Mouse (Mus musculus): Measurements from ENCODE around the gene Cda. TPM values are rescaled to one million over a fixed set of nuclear protein-coding genes. Genes with fewer than 3 reads are reported as not detected.

Gene Cda
- 3.5 and 6.0 TPM in 2 replicates for polyA plus RNA-seq (2015; fragmentation: Nextera tagmentation; extraction: Ambion mirVana)

DNA sequence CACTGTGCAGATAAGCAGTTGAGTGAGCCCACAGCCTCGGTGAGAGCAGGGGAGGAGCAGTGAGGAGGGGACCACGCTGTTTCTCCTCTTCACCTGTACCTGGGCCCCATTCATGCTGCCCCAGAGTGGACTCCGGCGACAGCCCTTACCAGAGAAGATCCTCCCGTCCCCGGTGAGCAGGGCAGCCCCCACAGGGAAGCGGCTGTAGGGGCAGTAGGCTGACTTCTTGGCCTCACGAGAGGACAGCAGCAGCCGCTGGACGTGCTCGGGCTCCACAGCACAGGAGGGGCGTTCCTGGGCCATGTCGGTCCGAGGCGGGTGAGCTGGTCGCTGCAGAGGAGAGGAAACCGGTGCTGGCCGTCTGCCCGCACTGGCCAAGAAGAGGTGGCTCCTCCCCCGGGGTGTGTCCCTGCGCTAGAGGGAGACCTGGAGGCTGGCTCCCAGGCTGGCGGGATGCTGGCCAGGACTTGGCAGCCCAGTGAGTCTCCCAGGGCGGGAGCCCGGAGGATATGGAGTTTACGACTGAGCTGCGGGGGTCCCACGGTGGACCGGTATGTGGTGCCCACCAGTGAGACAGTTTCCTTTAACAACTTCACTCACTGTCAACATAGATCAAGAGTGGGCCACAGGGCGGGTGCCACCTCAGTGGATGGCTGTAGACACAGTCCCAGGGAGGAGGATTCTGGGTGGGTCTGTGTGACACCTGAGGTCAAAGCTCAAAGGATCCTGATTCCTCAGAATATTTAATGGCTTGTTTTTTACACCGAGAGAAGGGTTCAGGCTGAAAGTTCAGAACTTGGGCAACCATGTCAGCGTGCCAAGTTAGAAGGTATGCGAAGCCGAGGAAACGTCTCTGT, at the start of gene Cda:
TSS of gene Cda (minus strand) at position 352 of the 857 bp plus-strand sequence.

DNA sequence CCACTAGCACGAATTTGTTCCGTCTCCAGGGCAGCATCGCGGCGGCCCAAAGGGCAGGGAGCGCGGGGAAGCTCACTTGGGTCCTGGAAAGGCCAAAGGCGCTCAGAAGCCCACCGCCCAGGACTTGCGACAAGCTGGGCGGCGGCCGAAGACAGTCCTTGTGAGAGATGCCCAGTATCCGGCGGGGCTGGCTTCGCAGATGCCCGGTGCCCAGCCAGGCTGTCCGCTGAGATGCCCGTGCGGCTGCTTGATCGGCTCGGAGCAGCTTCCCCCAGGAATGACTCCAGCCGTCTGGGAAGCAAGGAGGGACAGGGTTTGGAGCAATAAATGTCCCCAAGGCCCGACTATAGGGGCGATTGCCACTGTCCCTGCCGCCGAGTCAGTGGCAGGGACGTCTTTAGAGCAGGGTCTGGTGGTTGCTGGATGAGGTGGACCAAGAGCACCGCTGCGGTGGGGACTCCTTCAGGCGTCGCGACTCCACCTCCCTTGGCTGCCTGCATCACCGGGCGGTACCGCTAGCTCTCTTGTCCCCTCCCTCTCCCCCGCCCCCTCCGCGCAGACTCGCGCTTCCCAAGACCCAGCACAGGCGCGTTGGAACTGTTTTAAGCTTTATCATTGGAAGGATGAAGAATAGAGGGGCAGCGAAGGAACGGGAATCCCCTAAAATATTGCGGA, 28.3 kb upstream of the Cda start, which contains the start of gene Fam43b:
TSS of gene Fam43b (minus strand) at position 558 of the 675 bp plus-strand sequence.

GRCm38 (mm10) chr4:138326077-138326695, 41.6 kb downstream of the Cda start, which contains the start of gene Pink1:
Gene Pink1 (minus strand): TSS chr4:138326307.

GRCm38 (mm10) chr4:138304340-138305104, 63.3 kb downstream of the Cda start, which contains the start of gene Ddost:
Gene Ddost (plus strand): TSS chr4:138304730.

Small RNAs within 50 kb of the gene (microRNA-seq; reads per million reads assigned to microRNA genes)
- not detected for gene Gm27646
- 0.93 reads per million for gene Mir7019

Other genes starting within 250 kb of the Cda start
- gene Hp1bp3, start 151.7 kb downstream of the Cda start, polyA plus RNA-seq (2015; fragmentation: Nextera tagmentation; extraction: Ambion mirVana) = 77.3 and 86.4 TPM in 2 replicates
- gene Sh2d5, start 117.6 kb downstream of the Cda start, polyA plus RNA-seq (2015; fragmentation: Nextera tagmentation; extraction: Ambion mirVana) = 0.05 and 0.37 TPM in 2 replicates
- gene Kif17, start 117.6 kb downstream of the Cda start, polyA plus RNA-seq (2015; fragmentation: Nextera tagmentation; extraction: Ambion mirVana) = 0.25 and 0.36 TPM in 2 replicates
- 202 and 210 TPM in 2 replicates for gene Ddost, start 63.3 kb downstream of the Cda start, polyA plus RNA-seq (2015; fragmentation: Nextera tagmentation; extraction: Ambion mirVana)
- gene Pink1, start 41.7 kb downstream of the Cda start, polyA plus RNA-seq (2015; fragmentation: Nextera tagmentation; extraction: Ambion mirVana) = 50.9 and 66.7 TPM in 2 replicates
- not detected in 2 replicates for gene Fam43b, start 28.5 kb upstream of the Cda start, polyA plus RNA-seq (2015; fragmentation: Nextera tagmentation; extraction: Ambion mirVana)
- 11.5 and 13.2 TPM in 2 replicates for gene Mul1, start 66.7 kb upstream of the Cda start, polyA plus RNA-seq (2015; fragmentation: Nextera tagmentation; extraction: Ambion mirVana)
- 3.3 and 3.4 TPM in 2 replicates for gene Camk2n1, start 86.3 kb upstream of the Cda start, polyA plus RNA-seq (2015; fragmentation: Nextera tagmentation; extraction: Ambion mirVana)